Mouse (Mus musculus): ENCODE results near the gene Snrpd2.

DNA sequence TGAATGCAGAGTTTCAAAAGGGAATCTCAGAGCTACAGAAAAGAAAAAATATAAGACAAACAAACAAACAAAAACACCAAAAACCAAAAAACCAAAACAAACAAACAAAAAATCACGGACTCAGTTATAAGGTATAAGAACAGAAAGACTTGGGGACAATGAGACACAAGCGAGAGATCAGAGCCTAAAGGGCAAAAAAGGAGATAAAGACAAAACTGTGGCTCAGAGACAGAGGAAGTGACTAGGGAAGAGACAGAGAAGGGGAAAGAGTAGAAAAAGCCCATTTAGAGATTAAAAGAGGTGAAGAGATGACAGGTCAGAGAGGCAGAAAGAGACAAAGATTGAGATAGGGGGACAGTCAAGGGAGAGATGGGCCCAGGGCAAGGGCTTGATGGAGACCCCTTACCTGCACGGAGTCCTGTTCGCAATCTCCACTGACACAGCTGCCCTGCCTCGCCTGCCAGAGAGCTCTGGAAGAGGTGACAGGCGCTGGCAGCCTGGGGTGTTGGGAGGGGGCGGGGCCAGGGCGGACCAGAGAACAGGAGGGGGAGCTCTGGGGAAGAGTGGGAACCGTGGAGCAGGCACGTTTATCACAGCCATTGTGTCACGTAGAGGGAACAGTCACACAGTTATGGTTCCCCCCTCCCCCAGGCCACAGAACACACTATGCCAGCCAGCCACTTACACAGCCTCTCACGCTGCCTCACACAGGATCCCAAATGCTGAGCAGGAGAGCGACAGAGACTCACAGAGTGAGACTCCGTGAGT is 16.3 kb downstream of the Snrpd2 start, which contains the start of gene Gipr:
- TF ChIP-seq CTCF (IDR thresholded peaks at IDR 0.05; ENCODE audit: low read depth) (peak; percentile 11; the same call in 1 of the 2 replicates), EP300 (IDR thresholded peaks at IDR 0.05; ENCODE audit: low read depth) (no peak)
